Mouse (Mus musculus): ENCODE measurements around the gene Adam8. TPM values are rescaled to one million over a fixed set of nuclear protein-coding genes. Genes with fewer than 3 reads are reported as not detected.

Gene Adam8
- polyA plus RNA-seq, 1 experiment from 2014 or later, result 1.7 TPM

- ATAC-seq (replicated peaks; ENCODE audit: insufficient number of reproducible peaks, low FRiP score, low TSS enrichment, low read depth), result no peak
- Histone ChIP-seq H3K27ac (replicated peaks; ENCODE audit: low read depth, low read length) (no peak overlapping the region), H3K27me3 (ENCODE audit: control insufficient read depth, insufficient read depth, low read length) (no peaks in the 10 kb centered on the region)
Observed at GRCm38 (mm10) chr7:139963814-139964213, 28.5 kb downstream of the Adam8 start.

GRCm38 (mm10) chr7:139961141-139961540 lies 31.2 kb downstream of the Adam8 start:
- H3K4me2 ChIP-seq (ENCODE audit: low read depth, low read length), result no peak overlapping the region
- no peak overlapping the region for H3K9ac ChIP-seq (replicated peaks; ENCODE audit: low read length)
- no peaks in the 10 kb centered on the region; the same call in 1 of the 2 replicates for H3K27me3 ChIP-seq (ENCODE audit: control insufficient read depth, insufficient read depth, low read length)
- no peaks in the 10 kb centered on the region for H3K36me3 ChIP-seq (replicated peaks; ENCODE audit: control insufficient read depth, insufficient read depth, low read depth, low read length)
- DNase-seq (ENCODE audit: low spot score) (no peak), ATAC-seq (replicated peaks; ENCODE audit: insufficient number of reproducible peaks, low FRiP score, low TSS enrichment, low read depth) (no peak)
- no peaks in the 10 kb centered on the region for H3K4me1 ChIP-seq (ENCODE audit: control insufficient read depth, insufficient read depth, low read length)
- no peaks in the 10 kb centered on the region for H3K9me3 ChIP-seq (replicated peaks; ENCODE audit: control insufficient read depth, low read length)
- no peak overlapping the region for H3K4me3 ChIP-seq (ENCODE audit: low read depth, low read length)
- H3K27ac ChIP-seq (replicated peaks; ENCODE audit: low read depth, low read length), result no peak overlapping the region
- WGBS, result 85% methylated on average over 10 of the region's 10 CpGs

More at GRCm38 (mm10) chr7:139963814-139964213, 28.5 kb downstream of the Adam8 start:
- Histone ChIP-seq H3K4me1 (ENCODE audit: control insufficient read depth, insufficient read depth, low read length) (no peaks in the 10 kb centered on the region), H3K4me3 (ENCODE audit: low read depth, low read length) (no peak overlapping the region), H3K36me3 (replicated peaks; ENCODE audit: control insufficient read depth, insufficient read depth, low read depth, low read length) (no peaks in the 10 kb centered on the region), H3K4me2 (ENCODE audit: low read depth, low read length) (no peak overlapping the region), H3K9me3 (replicated peaks; ENCODE audit: control insufficient read depth, low read length) (no peaks in the 10 kb centered on the region), H3K9ac (replicated peaks; ENCODE audit: low read length) (no peak overlapping the region)
- DNase-seq (ENCODE audit: low spot score), result no peak
- WGBS, result 59% methylated on average over 4 of the region's 4 CpGs

DNA sequence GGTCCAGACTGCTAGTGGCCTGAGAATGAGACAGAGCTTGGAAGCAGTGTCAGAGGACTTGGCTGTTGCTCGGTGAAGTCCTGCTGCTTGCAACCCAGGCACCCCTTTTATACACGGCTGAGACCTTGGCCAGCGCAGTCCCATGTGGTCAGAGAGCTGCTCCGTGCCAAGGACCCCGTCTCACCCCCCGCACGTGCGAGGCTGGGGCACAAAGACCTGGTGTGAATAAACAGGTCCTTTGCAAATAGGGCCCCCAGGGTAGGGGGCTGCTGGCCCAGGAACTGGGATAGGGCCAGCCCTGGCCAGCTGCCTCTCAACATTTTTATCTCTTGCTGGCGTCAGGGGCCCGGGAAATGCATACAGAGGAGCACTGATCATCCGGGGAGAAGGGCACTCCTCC lies 34.4 kb downstream of the Adam8 start:
- Histone ChIP-seq H3K4me1 (ENCODE audit: control insufficient read depth, insufficient read depth, low read length) (no peaks in the 10 kb centered on the region), H3K9me3 (replicated peaks; ENCODE audit: control insufficient read depth, low read length) (no peaks in the 10 kb centered on the region), H3K27me3 (ENCODE audit: control insufficient read depth, insufficient read depth, low read length) (no peaks in the 10 kb centered on the region; the same call in 1 of the 2 replicates), H3K4me3 (ENCODE audit: low read depth, low read length) (no peak overlapping the region), H3K4me2 (ENCODE audit: low read depth, low read length) (no peak overlapping the region), H3K9ac (replicated peaks; ENCODE audit: low read length) (no peak overlapping the region), H3K27ac (replicated peaks; ENCODE audit: low read depth, low read length) (no peak overlapping the region), H3K36me3 (replicated peaks; ENCODE audit: control insufficient read depth, insufficient read depth, low read depth, low read length) (no peaks in the 10 kb centered on the region)
- ATAC-seq (replicated peaks; ENCODE audit: insufficient number of reproducible peaks, low FRiP score, low TSS enrichment, low read depth), result 0 out of 2 replicates have a peak, but pooled peaks have one; percentile 10
- DNase-seq (ENCODE audit: low spot score), result no peak
- 38% methylated on average over 11 of the region's 11 CpGs for WGBS

DNA sequence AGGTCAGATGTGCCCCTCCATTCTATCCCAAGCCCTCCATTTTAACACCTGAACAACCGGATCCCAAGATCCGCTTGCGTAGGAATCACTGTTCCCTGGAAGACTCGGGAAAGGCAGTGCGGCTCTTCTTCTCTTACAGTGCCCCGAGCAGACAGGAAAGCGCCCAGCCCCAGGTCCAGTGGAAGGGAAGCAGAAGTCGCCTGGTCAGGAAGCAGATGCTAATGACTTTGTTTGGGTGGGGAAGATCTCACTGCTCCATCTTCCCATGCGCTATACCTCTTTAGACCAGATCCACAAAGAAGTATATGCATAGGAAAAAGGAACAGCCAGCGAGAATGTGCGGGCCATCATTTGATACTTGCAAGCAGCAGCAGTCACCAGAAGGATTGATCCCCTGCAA lies 34.9 kb downstream of the Adam8 start:
- Histone ChIP-seq H3K4me1 (ENCODE audit: control insufficient read depth, insufficient read depth, low read length) (no peaks in the 10 kb centered on the region), H3K4me2 (ENCODE audit: low read depth, low read length) (no peak overlapping the region), H3K36me3 (replicated peaks; ENCODE audit: control insufficient read depth, insufficient read depth, low read depth, low read length) (no peaks in the 10 kb centered on the region), H3K27ac (replicated peaks; ENCODE audit: low read depth, low read length) (no peak overlapping the region), H3K9me3 (replicated peaks; ENCODE audit: control insufficient read depth, low read length) (no peaks in the 10 kb centered on the region), H3K9ac (replicated peaks; ENCODE audit: low read length) (no peak overlapping the region), H3K4me3 (ENCODE audit: low read depth, low read length) (no peak overlapping the region), H3K27me3 (ENCODE audit: control insufficient read depth, insufficient read depth, low read length) (no peaks in the 10 kb centered on the region; the same call in 1 of the 2 replicates)
- 51% methylated on average over 11 of the region's 11 CpGs for WGBS
- DNase-seq (ENCODE audit: low spot score) (no peak), ATAC-seq (replicated peaks; ENCODE audit: insufficient number of reproducible peaks, low FRiP score, low TSS enrichment, low read depth) (no peak)

DNA sequence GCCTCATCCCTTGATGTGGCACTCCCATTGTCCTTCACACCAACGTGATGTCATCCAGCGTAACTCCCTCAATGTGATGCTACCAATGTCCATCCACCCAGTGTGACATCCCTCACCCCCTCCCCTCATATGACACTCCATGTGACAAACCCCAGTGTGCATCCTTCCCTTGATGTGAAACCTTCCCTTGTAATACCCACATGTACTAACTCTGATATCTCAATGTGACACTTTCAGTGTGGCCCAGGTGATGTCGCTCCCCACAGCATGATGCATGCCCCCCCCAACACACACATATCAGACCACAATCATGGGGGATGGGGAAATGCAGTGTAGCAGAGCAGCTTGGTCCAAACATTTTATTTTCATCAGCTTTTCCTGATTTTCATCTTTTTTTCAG lies 35.7 kb downstream of the Adam8 start:
- no peak overlapping the region for H3K9ac ChIP-seq (replicated peaks; ENCODE audit: low read length)
- ATAC-seq (replicated peaks; ENCODE audit: insufficient number of reproducible peaks, low FRiP score, low TSS enrichment, low read depth), result no peak
- H3K9me3 ChIP-seq (replicated peaks; ENCODE audit: control insufficient read depth, low read length), result no peaks in the 10 kb centered on the region
- DNase-seq (ENCODE audit: low spot score), result no peak
- no peak overlapping the region for H3K4me3 ChIP-seq (ENCODE audit: low read depth, low read length)
- no peak overlapping the region for H3K4me2 ChIP-seq (ENCODE audit: low read depth, low read length)
- H3K36me3 ChIP-seq (replicated peaks; ENCODE audit: control insufficient read depth, insufficient read depth, low read depth, low read length), result no peaks in the 10 kb centered on the region
- H3K4me1 ChIP-seq (ENCODE audit: control insufficient read depth, insufficient read depth, low read length), result no peaks in the 10 kb centered on the region
- no peak overlapping the region for H3K27ac ChIP-seq (replicated peaks; ENCODE audit: low read depth, low read length)
- no peaks in the 10 kb centered on the region; the same call in 1 of the 2 replicates for H3K27me3 ChIP-seq (ENCODE audit: control insufficient read depth, insufficient read depth, low read length)
- 83% methylated on average over 3 of the region's 3 CpGs for WGBS

- Histone ChIP-seq H3K9me3 (replicated peaks; ENCODE audit: control insufficient read depth, low read length) (no peaks in the 10 kb centered on the region), H3K9ac (replicated peaks; ENCODE audit: low read length) (no peak overlapping the region), H3K4me1 (ENCODE audit: control insufficient read depth, insufficient read depth, low read length) (no peaks in the 10 kb centered on the region), H3K4me3 (ENCODE audit: low read depth, low read length) (no peak overlapping the region), H3K27me3 (ENCODE audit: control insufficient read depth, insufficient read depth, low read length) (no peaks in the 10 kb centered on the region; the same call in 1 of the 2 replicates), H3K27ac (replicated peaks; ENCODE audit: low read depth, low read length) (no peak overlapping the region), H3K36me3 (replicated peaks; ENCODE audit: control insufficient read depth, insufficient read depth, low read depth, low read length) (no peaks in the 10 kb centered on the region), H3K4me2 (ENCODE audit: low read depth, low read length) (no peak overlapping the region)
- 82% methylated on average over 4 of the region's 4 CpGs for WGBS
- DNase-seq (ENCODE audit: low spot score) (no peak), ATAC-seq (replicated peaks; ENCODE audit: insufficient number of reproducible peaks, low FRiP score, low TSS enrichment, low read depth) (no peak)
Observed at GRCm38 (mm10) chr7:139955505-139955904, 36.9 kb downstream of the Adam8 start.

DNA sequence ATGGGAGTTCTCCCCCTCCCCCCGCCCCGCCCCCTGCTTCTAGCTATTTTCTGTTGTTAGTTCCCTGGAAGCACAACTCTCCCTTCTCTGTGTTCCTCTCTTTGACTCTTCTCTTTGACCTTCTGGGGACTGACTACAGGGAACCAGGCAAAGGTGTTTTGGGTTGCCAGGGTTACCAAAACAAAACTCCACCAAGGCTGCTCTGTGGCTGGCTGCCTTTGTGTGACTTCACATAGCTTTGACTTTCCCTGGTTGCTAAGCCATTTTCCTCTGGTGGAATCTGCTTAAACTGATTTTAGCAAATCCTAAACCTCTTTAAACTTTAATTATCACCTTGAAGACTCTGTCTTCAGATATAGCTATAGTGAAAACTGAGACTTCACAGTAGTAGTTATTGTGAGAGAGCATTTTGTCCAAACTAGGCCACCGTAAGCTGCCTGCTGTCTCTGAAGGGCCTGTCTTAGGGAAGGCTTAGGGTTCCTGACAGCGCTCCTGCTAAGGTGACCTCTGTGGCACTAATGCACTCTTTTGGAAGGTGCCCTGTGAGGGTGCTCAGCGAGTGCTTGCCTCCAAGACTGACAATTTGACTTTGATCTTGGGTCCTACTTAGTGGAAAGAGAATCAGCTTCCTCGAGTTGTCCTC lies 40.2 kb downstream of the Adam8 start:
- Histone ChIP-seq H3K27ac (replicated peaks; ENCODE audit: low read depth, low read length) (no peak overlapping the region), H3K9ac (replicated peaks; ENCODE audit: low read length) (no peak overlapping the region), H3K36me3 (replicated peaks; ENCODE audit: control insufficient read depth, insufficient read depth, low read depth, low read length) (no peaks in the 10 kb centered on the region), H3K9me3 (replicated peaks; ENCODE audit: control insufficient read depth, low read length) (no peaks in the 10 kb centered on the region), H3K27me3 (ENCODE audit: control insufficient read depth, insufficient read depth, low read length) (peaks cover 2% of the 10 kb centered on the region; the same call in 1 of the 2 replicates), H3K4me3 (ENCODE audit: low read depth, low read length) (no peak overlapping the region), H3K4me1 (ENCODE audit: control insufficient read depth, insufficient read depth, low read length) (no peaks in the 10 kb centered on the region), H3K4me2 (ENCODE audit: low read depth, low read length) (no peak overlapping the region)
- ATAC-seq (replicated peaks; ENCODE audit: insufficient number of reproducible peaks, low FRiP score, low TSS enrichment, low read depth) (no peak), DNase-seq (ENCODE audit: low spot score) (no peak)
- 60% methylated on average over 6 of the region's 6 CpGs for WGBS

- H3K36me3 ChIP-seq (replicated peaks; ENCODE audit: control insufficient read depth, insufficient read depth, low read depth, low read length), result no peaks in the 10 kb centered on the region
- no peak for ATAC-seq (replicated peaks; ENCODE audit: insufficient number of reproducible peaks, low FRiP score, low TSS enrichment, low read depth)
- H3K27me3 ChIP-seq (ENCODE audit: control insufficient read depth, insufficient read depth, low read length), result peaks cover 9% of the 10 kb centered on the region
- peak overlapping the region; percentile 43; the same call in 1 of the 2 replicates for H3K9ac ChIP-seq (replicated peaks; ENCODE audit: low read length)
- H3K4me2 ChIP-seq (ENCODE audit: low read depth, low read length), result peak overlapping the region; percentile 85
- H3K27ac ChIP-seq (replicated peaks; ENCODE audit: low read depth, low read length), result no peak overlapping the region
- 6% methylated on average over 15 of the region's 16 CpGs for WGBS
- H3K9me3 ChIP-seq (replicated peaks; ENCODE audit: control insufficient read depth, low read length), result no peaks in the 10 kb centered on the region
- H3K4me3 ChIP-seq (ENCODE audit: low read depth, low read length), result peak overlapping the region; percentile 53
- peak; percentile 56 for DNase-seq (ENCODE audit: low spot score)
- H3K4me1 ChIP-seq (ENCODE audit: control insufficient read depth, insufficient read depth, low read length), result no peaks in the 10 kb centered on the region
Observed at GRCm38 (mm10) chr7:139951079-139951478, 41.3 kb downstream of the Adam8 start.

Data from embryonic facial prominence, embryonic 11.5 days (tissue).